Mouse (Mus musculus): ENCODE results near the gene Reck. TPM values are rescaled to one million over a fixed set of nuclear protein-coding genes. Genes with fewer than 3 reads are reported as not detected.

The Reck gene
- total RNA-seq, 2 experiments from 2014 or later = 25.6 to 26.6 TPM

DNA sequence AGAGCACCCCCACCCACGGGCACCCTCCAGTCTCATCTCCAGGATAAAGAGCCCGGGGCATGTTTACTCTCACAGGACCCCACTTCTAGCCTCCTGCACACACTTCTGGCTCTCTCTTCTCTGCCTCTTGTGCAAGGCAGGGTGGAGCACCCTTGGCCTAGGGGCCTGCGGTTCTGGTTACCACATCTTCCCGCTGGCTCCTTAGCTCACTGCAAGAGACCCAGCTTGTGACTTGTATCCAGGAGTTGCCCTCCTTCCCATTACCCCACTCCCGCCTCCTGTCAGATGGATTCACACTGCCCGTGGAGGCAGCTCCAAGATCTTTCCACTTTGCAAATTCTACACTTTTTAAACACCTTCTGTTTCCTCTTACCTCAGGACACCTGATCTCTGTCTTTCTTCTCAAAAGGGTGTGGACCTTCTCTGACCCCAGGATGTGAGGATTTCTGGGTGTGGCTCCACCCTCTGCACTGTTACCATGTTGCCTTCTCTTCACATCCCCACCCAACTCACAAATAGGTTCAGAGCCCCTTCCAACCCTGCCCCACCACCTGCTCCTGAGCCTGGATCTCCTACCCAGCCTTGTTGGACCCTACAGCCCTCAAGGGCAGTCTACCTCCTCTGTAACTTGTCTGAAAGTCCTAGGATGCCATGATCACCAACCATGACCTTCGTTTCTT, 90.7 kb downstream of the Reck start:
- DNase-seq (ENCODE audit: low spot score in 2 of 2) = no peak

DNA sequence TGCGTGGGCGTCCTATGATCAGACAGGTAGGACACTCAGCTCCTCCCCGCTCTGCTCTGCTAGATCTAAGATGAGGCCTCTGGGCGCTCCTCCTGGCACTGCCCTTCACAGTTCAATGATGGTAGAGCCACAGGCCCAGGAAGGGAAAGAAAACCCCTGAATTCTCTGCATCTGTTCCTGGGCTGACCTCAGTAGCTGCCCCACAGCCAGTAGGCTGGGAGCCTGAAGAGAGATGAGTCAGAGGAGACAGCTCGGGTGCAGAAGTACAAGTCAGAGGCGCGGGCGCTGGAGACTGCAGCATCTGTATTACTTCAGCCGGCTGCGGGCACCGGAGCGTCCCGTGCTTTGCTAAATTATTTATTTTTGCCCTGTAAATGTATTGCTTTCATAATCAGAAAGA, 93.3 kb downstream of the Reck start:
- peak in 1 of 2 experiments; percentile 41 for DNase-seq (ENCODE audit: low spot score in 2 of 2)

DNA sequence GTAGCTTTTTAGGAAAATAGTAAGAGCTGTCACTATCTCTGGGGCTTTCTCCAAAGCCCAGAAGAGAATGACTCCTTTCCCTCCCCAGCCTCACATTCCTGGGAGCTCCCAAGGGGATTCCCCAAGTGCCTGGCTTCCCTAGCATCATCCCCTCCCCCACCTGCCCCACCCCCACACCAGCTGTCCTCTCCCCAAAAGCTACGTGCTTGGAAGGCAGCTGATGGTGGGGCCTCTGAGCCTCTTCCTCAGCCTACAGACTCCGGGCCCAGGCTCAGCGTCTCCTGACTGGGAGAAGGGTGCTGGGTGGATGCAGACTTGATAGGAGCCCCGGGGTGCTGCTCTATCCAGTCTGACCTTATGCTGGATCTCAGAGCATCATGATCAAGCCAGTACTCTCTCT, 94.0 kb downstream of the Reck start:
- no peak for DNase-seq (ENCODE audit: low spot score in 2 of 2)

DNA sequence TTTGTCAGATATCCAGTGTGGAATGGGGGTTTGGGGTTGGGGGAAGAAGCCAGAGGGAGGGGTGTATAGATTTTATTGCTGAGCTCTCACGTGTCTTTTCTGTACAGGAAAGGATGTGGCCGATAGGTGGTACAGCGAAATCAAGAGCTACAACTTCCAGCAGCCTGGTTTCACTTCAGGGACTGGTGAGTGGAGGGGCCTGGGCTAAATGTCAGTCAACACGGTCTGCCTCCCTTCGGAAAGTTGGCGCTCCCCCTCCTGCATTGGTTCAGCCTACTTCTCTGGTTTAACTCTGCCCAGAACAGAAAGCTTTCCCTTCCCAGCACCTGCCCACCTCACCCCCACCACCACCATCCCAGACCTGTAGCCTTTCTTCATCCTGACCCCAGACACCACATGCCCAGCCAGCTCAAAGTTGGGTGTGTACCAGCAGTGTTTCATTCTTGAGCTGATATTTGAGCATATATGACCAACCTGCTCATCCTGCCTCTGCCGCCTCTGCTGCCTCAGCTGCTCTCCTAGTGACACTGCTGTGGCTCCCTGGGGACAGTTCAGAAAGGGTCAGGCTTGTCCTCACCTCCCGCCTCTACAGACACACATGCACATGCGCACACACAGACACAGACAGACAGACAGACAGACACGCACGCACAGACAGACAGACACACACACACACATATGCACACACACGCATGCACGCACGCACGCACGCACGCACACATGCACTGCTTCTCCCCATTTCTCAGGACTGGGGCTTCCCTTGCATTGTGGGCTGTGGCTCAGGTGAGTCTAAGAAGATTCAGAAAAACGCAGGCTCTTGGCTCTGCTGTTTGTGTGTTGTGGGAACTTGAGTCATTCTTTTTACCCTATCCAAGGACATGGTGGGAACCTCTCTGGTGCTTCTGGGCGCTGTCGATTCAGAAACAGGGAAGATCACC, 95.3 kb downstream of the Reck start:
- DNase-seq (ENCODE audit: low spot score in 2 of 2) = no peak

DNA sequence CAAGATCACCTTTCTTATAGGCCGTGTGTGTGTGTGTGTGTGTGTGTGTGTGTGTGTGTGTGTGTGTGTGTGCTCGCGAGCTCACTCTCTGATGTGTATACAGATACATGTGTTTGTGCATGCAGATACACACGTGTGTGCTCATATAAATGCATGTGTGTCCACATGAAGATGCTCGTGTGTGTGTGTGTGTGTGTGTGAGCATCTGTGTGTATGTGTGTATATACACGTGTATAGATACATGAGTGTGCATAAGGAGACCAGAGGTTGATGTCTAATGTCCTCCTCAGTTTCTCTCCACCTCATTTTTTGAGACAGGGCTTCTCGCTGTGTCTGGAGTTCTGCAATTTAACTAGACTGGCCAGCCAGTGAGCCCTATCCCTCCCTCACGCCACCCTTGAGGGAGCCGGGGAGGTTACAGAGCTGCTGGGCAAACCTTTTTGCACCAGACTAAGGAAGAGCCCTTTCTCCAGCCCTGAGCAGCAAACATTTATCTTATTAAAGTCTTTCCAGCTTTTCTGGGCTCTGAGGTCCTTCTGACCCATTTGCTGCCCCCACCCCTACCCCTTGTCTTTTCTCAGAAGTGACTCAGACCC, 96.3 kb downstream of the Reck start:
- DNase-seq (ENCODE audit: low spot score in 2 of 2) = no peak

DNA sequence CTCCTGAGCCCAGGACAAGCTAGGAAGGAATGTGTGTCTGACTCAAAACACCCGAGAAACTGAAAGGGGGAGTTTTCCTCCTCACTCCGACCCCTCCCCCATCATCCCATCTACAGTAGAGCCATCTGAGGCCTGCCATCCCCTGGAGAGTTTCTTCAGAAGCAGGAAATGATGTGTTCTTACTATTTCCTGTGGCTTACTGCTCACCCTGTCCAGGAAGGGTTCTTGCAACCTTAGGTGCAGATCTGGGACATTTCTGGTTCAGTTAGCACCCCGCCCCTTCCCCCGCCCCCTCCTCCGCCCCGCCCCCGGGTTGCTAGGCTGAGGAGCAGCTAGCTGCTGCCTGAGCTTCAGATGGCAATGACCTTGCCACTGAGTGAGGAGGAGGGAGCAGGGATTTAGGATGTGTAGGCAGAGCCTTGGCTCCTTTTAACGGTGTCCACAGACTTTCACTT, 96.8 kb downstream of the Reck start:
- peak in 1 of 2 experiments; percentile 36 for DNase-seq (ENCODE audit: low spot score in 2 of 2)

DNA sequence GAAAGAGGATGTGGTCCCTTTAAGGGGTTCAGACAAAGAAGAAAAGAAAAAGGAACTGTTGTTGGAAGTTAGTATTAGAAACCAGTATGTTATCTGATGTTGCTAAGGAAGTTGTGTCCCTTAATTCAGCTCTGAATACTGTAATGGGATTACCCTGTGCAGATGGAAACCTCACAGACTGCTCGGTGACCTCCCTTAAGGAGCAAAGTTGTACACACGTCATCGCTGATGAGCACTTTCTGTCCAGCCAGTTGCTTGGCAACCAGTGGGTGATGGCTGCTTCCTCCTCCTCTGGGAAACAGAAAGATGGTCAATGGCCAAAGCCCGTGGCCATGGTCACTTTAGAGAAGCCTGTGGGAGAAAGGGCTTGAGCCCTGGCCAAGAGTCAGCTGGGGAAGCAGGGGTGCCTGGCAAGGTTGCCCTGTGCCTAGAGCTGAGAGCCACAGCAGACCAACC, 98.2 kb downstream of the Reck start:
- DNase-seq (ENCODE audit: low spot score in 2 of 2) = no peak

DNA sequence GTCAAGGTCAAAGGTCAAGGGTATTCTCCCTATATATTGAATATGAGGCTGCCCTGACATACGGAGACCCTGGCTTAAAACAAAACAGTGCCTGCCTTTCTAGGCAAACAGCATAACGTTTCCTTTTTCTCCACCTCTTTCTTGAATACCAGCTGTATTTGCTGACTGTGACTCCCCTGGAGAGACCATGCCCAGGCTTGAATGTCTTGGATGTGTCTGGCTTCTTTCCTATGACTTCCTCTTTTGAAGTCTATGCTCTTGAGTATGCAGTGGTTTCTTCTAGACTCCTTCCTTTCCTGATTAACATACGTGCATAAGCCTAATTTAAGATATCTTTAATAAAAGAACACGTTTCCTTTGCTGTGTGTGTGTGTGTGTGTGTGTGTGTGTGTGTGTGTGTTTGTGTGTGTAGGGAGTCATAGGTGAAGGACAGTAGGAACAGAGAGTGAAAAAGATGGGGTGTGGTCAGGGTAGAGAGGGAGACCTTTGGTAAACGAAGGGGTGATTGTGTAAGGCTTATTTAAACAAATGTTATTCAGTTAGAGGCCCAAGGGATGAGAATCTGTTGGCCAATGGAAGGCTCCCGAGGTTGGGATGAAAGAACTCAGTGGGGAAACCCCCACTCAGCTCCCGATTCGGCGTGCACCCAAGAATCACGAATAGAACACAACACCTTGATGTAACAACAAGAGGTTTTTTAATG, 99.7 kb downstream of the Reck start:
- no peak for DNase-seq (ENCODE audit: low spot score in 2 of 2)

DNA sequence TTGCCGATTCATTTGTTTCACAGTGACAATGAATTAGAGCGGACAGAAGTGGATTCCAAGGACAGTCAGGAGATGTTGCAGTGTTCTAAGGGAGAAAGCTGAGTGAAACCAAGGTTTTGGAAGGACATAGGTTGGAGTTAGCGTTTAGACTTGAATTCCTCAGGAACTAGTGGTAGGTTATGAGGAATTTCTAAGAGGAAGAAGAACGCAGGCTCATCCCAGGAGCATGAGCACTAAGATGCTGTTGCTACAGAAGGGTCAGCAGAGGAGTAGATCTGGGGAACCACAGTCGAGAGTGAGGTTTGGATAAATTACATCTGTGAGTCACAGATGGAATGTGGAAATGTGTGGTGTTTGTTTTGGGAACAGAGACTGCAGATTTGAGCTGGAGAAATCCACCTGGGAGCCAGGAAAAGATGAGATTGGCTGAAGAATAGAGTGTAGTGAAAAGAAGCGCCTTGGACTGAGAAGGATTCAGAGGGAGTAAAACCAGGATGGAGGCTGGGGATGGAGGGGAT, 101.0 kb downstream of the Reck start:
- DNase-seq (ENCODE audit: low spot score in 2 of 2) = no peak

DNA sequence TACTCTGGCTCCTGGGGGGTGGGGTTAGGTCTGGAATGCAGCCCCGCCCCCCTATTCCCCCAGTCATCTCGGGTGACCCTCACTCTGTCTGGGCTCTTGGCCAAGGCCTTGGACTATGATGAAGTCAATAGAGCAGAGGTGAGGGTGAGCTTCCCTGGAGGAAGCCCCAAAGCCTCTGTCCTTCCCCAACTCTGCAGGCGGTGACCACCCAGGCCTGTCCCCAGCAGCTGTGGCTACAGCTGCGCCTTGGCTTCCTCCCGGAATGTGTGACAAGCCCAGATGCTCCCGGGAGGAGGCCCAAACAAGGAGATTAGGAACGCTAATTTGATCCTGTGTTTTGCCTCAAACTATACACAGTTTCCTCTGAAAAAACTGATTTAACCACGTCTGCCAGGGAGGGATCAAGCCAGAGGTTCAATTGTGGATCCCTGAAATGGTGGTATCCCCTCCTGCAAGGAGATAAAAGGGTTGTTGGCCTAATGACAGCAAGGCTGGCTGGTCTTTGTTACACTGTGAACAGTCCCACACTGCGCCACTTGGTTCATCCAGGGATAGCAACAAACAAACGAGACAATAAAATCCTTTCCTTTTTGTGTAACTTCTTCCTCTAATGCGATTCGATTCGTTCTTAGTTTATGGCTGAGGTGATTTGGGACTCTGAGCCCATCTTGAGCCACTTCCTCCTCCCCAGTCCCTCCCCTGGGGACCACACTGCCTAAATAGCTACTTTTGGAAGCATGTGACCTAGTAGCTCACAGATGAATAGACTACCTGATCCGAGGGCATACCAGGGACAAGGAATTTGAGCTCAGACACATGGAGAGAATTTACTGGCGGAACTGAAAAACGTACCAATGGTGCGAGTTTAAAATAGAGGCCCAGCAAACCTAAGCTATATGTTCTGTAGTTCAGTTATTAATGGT, 103.5 kb downstream of the Reck start:
- DNase-seq (ENCODE audit: low spot score in 2 of 2) = peak in 1 of 2 experiments; percentile 39

DNA sequence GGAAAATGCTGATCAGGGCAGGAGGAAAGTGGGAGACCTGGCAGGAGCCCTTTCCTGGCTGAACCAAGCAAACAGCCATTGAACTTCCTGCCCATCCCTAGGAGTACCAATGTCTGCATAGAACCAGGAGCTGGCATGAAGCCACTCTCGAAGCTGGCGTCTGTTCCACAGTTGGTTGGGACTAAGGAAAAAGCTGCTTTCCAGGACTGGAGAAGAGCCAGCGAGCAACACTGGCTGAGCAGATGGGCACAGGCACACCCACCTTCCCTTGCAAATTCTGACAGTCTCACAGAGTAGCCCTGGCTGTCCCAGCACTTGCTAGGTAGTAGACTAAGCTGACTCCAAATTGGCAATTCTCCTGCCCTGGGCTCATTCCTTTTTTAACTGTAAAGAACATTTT, 104.4 kb downstream of the Reck start:
- DNase-seq (ENCODE audit: low spot score in 2 of 2) = no peak

DNA sequence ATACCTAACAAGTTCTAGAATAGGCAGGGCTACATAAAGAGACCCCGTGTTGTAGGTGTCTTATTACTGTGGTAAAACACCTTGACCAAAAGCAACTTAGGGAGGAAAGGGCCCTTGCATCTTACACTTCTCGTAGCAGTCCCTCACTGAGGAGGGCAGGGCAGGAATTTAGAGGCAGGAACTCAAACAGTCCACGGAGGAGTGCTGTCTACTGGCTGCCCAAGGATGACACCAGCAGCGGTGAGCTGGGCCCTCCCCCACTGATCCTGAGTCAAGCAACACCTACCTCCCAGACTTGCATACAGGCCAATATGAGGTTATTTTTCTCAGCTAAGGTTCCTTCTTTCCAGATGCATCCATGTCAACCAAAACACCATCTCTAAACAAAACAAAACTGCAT, 104.9 kb downstream of the Reck start:
- DNase-seq (ENCODE audit: low spot score in 2 of 2) = no peak

DNA sequence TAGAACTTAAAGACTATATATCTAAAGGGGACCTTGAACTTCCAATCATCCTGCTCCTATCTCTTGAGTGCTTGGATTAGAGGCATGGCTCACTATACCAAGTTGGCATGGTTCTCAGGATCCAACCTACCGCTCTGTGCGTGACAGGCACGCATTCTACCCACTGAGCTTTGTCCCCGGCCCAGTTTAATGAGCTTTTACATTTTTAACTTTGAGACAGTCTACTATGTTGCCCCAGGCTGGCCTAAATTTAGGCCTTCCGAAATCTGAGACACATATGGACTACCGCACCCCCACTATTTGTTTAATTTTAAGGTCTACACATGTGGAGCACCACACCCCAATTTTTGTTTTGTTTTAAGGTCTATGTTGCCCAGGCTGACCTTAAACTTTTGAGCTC, 105.5 kb downstream of the Reck start:
- DNase-seq (ENCODE audit: low spot score in 2 of 2) = no peak

DNA sequence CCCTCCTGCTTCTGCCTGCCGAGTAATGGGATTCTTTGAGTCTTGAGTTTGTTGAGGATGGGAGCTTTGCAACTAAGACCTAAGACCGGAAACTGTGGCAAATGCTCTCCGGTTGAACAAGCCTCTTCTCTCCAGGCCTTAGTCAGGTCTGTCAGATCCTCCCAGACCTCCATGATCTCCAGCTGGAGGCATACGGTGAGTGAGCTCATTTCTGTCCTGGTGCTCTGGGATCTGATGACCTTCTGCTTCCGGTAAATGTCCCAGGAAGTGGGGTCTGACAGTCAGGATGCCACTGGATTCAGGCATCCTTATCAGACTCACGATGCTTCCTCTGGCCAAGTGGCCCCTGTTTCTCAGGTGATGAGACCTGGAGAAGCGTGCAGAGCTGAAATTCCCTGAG, 105.9 kb downstream of the Reck start:
- DNase-seq (ENCODE audit: low spot score in 2 of 2) = no peak

DNA sequence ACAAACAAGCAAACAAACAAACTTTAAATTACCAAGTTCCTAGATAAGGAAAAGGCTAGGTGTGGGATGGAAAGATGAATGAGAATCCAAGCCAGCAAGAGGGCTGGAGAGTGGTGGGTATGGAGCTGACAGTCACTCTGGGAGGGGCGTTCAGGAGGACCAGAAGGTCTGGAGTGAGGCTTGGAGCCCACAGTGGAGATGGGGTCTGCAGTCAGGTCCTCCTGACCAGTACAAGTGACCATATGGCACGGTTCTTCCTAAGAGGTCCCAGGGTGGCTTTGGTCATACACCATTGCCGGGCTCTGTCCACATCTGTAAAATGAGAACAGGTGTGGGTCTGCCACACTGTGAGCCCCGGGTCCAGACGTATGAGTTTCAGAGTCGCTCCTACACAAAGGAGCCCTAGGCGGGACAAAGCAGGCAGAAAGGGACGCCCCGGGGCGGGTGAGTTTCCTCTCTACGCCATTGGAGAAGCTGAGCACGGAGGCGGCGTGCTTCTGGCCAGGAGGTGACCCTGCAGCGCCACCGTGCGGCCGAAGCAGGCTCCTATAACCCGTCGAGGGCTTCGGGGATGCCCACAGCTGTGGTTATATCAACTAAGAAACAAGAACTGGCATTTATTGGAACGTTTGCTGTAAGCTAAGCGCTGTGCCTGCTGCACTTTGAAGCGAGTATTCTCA, 106.9 kb downstream of the Reck start:
- peak; percentile 86 to 92 for DNase-seq (ENCODE audit: low spot score in 2 of 2)

DNA sequence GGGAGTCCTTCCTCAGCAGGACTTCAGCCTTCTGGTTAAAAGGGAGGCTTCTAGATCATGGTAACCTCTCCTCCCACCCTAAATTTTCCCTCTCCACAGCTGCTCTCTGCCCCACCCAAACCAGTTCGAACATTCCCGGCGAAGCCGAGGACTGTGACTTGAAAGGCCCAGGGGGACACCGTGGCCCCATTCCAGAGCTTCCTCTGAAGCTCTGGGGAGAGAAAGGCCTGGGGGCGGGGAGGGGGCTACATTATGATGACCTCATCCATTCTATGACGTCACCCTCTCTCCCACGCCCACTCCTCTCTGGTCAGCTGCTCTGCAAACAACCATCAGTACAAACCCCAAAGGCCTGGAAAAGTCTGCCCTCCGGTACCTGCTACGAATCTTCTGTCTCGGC, 107.9 kb downstream of the Reck start, which contains the start of gene Ccin:
TSS of gene Ccin (plus strand) at position 303 of the 400 bp plus-strand sequence.
- DNase-seq (ENCODE audit: low spot score in 2 of 2) = no peak

DNA sequence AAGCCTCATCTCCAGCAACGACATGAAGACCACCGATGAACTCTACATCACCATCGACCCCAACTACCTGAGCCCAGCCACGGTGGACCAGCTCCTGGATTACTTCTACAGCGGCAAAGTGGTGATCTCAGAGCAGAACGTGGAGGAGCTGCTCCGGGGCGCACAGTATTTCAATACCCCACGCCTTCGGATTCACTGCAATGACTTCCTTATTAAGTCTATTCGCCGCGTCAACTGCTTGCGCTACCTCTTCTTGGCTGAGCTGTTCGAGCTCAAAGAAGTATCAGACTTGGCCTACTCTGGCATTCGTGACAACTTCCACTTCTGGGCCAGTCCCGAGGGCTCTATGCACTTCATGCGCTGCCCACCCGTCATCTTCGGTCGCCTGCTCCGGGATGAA, 108.4 kb downstream of the Reck start:
- no peak for DNase-seq (ENCODE audit: low spot score in 2 of 2)

DNA sequence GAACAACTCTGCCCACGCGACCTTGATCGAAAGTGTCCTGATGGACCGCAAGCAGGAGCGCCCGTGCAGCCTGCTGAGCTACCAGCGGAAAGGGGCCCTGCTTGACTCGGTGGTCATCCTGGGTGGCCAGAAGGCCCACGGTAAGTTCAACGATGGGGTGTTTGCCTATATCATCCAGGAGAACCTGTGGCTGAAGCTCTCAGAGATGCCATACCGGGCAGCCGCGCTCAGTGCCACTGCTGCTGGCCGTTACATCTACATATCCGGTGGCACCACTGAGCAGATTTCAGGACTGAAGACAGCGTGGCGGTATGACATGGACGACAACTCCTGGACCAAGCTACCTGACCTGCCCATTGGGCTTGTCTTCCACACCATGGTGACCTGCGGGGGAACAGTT, 109.0 kb downstream of the Reck start:
- no peak for DNase-seq (ENCODE audit: low spot score in 2 of 2)

DNA sequence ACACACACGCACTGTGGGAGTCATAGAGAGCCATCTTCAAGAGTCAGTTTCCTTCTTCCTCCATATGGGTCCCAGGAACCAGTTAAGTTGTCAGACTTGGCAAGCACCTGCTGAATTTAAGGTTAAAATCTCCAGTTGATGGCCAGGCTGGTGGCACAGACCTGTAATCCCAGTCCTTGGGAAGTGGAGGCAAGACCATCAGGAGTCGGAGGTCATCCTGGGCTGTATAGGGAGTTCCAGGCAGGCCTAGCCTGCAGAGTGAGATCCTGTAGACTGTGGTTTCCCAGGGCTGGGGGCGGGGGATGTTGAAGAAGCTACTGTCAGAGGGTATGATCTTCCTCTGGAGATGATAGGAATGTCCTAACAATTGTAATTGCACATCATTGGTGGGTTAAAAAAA, 113.6 kb downstream of the Reck start:
- DNase-seq (ENCODE audit: low spot score in 2 of 2) = no peak
